Mouse (Mus musculus) heart, adult 2 months (tissue): ENCODE data around the gene Atp2b2.

Experiments used
- CTCF ChIP-seq: fragments of 200-600 bp; IDR thresholded peaks from 2 replicates; pipeline ENCODE4 v1.8.1; 2022; ENCODE audit warnings: antibody characterized with exemption, mild to moderate bottlenecking, moderate library complexity
- POLR2A ChIP-seq: fragments of 200-500 bp; IDR thresholded peaks from 2 replicates; pipeline ENCODE4 v1.6.1; 2011; ENCODE audit warnings: mild to moderate bottlenecking, low read depth, low read length, control low read depth; ENCODE audit not compliant: insufficient read depth

GRCm38 (mm10) chr6:113860023-113860734 lies 182.2 kb downstream of the Atp2b2 start:
- no peak for TF ChIP-seq POLR2A
- TF ChIP-seq CTCF, result no peak
